Mouse (Mus musculus) telencephalon, adult 2 months (tissue): ENCODE data around the gene Rexo1.
A peak's percentile ranks its signal among the peaks of the same experiment; 100 is the strongest.
"Not testable (repeated sequence)": the region's sequence is repeated elsewhere in the genome, so short reads cannot be mapped to it uniquely, and the experiment has no call there.

Experiments
- DNase-seq: peaks from one replicate; pipeline ENCODE4 v3.0.0-alpha.2; 2011; ENCODE audit warnings: low read depth, low spot score

Gene Rexo1

GRCm38 (mm10) chr10:80561116-80561944, at the start of gene Rexo1:
Gene Rexo1, minus strand, starts transcription at chr10:80561560.
- DNase-seq: peak; percentile 95

- no peak for DNase-seq
Observed at GRCm38 (mm10) chr10:80611024-80611423, 49.7 kb upstream of the Rexo1 start.

- no peak for DNase-seq
Observed at GRCm38 (mm10) chr10:80610116-80610785, 48.9 kb upstream of the Rexo1 start.

GRCm38 (mm10) chr10:80609269-80609924, 48.0 kb upstream of the Rexo1 start:
- no peak for DNase-seq

GRCm38 (mm10) chr10:80608435-80608834, 47.1 kb upstream of the Rexo1 start:
- DNase-seq: no peak

GRCm38 (mm10) chr10:80606737-80607350, 45.5 kb upstream of the Rexo1 start:
- DNase-seq: no peak

GRCm38 (mm10) chr10:80606306-80606705, 44.9 kb upstream of the Rexo1 start:
- DNase-seq: no peak

GRCm38 (mm10) chr10:80605721-80606120, 44.4 kb upstream of the Rexo1 start, which contains the start of gene Gm49322:
Gene Gm49322, plus strand, starts transcription at chr10:80606021.
- DNase-seq: not testable (repeated sequence)

- no peak for DNase-seq
Observed at GRCm38 (mm10) chr10:80604988-80605387, 43.6 kb upstream of the Rexo1 start.

- no peak for DNase-seq
Observed at GRCm38 (mm10) chr10:80604001-80604509, 42.7 kb upstream of the Rexo1 start.

- DNase-seq: no peak
Observed at GRCm38 (mm10) chr10:80603364-80603763, 42.0 kb upstream of the Rexo1 start.

- peak; percentile 96 for DNase-seq
Observed at GRCm38 (mm10) chr10:80602698-80603325, 41.5 kb upstream of the Rexo1 start, which contains the start of the genes Scamp4 and Adat3. Gene Scamp4, plus strand, starts transcription at chr10:80602872. Gene Adat3, plus strand, starts transcription at chr10:80602880.

GRCm38 (mm10) chr10:80596318-80596717, 35.0 kb upstream of the Rexo1 start:
- no peak for DNase-seq

- peak; percentile 98 for DNase-seq
Observed at GRCm38 (mm10) chr10:80589879-80590854, 28.8 kb upstream of the Rexo1 start, which contains the start of gene Abhd17a. Gene Abhd17a, minus strand, starts transcription at chr10:80590341.

- DNase-seq: no peak
Observed at GRCm38 (mm10) chr10:80589127-80589878, 27.9 kb upstream of the Rexo1 start.

GRCm38 (mm10) chr10:80587305-80587657, 25.9 kb upstream of the Rexo1 start:
- no peak for DNase-seq

GRCm38 (mm10) chr10:80586407-80587304, 25.3 kb upstream of the Rexo1 start:
- DNase-seq: no peak

GRCm38 (mm10) chr10:80585581-80585980, 24.2 kb upstream of the Rexo1 start:
- DNase-seq: no peak
